Mouse (Mus musculus): Measurements from ENCODE around the gene Epb41l3. TPM values are rescaled to one million over a fixed set of nuclear protein-coding genes. Genes with fewer than 3 reads are reported as not detected.

Epb41l3 gene
- polyA plus RNA-seq, 2 experiments = 102 to 140 TPM

GRCm38 (mm10) chr17:69237172-69237571, 161.7 kb downstream of the Epb41l3 start:
- ATAC-seq (ENCODE audit: low FRiP score, low read depth) (no peak), DNase-seq (ENCODE audit: low spot score) (no peak)
- Histone ChIP-seq H3K9me3 (ENCODE audit: control insufficient read depth, low read length) (no peaks in the 10 kb centered on the region), H3K4me3 (replicated peaks; ENCODE audit: low read length) (no peak overlapping the region), H3K9ac (ENCODE audit: low read depth, low read length, severe bottlenecking) (no peak overlapping the region), H3K36me3 (ENCODE audit: control insufficient read depth, insufficient read depth, low read length) (peaks cover 17% of the 10 kb centered on the region), H3K27me3 (ENCODE audit: control insufficient read depth, insufficient read depth, low read length) (no peaks in the 10 kb centered on the region), H3K4me1 (ENCODE audit: control insufficient read depth, insufficient read depth, low read length) (no peaks in the 10 kb centered on the region), H3K4me2 (replicated peaks; ENCODE audit: low read depth, low read length, severe bottlenecking) (no peak overlapping the region), H3K27ac (replicated peaks; ENCODE audit: low read depth, low read length) (no peak overlapping the region)
- WGBS = 89% methylated on average over 3 of the region's 3 CpGs
- no peak for TF ChIP-seq POLR2A (IDR thresholded peaks at IDR 0.05; ENCODE audit: borderline replicate concordance, extremely low read depth, insufficient read depth, insufficient read length)

DNA sequence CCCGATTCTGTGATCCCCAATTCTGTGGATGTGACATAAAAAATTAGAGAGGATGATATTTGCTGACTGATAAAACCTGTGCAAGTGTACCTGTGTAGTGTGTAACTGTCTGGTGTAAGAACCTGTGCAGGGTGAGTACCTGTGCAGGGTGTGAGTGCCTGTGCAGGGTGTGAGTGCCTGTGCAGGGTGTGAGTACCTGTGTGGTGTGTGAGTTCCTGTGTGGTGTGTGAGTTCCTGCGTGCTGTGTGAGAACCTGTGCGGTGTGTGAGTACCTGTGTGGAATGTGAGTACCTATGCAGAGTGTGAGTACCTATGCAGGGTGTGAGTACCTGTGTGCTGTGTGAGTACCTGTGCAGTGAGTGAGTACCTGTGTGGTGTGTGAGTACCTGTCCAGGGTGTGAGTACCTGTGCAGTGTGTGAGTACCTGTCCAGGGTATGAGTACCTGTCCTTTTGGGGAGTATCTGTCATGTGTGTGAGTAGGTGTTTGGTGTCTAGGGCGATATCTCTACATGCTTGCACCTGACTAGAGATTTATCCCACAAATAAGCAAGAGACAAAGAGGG, 163.4 kb downstream of the Epb41l3 start:
- Histone ChIP-seq H3K4me1 (ENCODE audit: control insufficient read depth, insufficient read depth, low read length) (no peaks in the 10 kb centered on the region), H3K9ac (ENCODE audit: low read depth, low read length, severe bottlenecking) (no peak overlapping the region), H3K9me3 (ENCODE audit: control insufficient read depth, low read length) (no peaks in the 10 kb centered on the region), H3K36me3 (ENCODE audit: control insufficient read depth, insufficient read depth, low read length) (peaks cover 23% of the 10 kb centered on the region), H3K4me3 (replicated peaks; ENCODE audit: low read length) (no peak overlapping the region), H3K27me3 (ENCODE audit: control insufficient read depth, insufficient read depth, low read length) (no peaks in the 10 kb centered on the region), H3K27ac (replicated peaks; ENCODE audit: low read depth, low read length) (no peak overlapping the region), H3K4me2 (replicated peaks; ENCODE audit: low read depth, low read length, severe bottlenecking) (no peak overlapping the region)
- DNase-seq (ENCODE audit: low spot score) = no peak
- ATAC-seq (ENCODE audit: low FRiP score, low read depth) = no peak; the same call in 1 of the 2 replicates
- 93% methylated on average over 4 of the region's 4 CpGs for WGBS
- TF ChIP-seq POLR2A (IDR thresholded peaks at IDR 0.05; ENCODE audit: borderline replicate concordance, extremely low read depth, insufficient read depth, insufficient read length) = no peak

- no peaks in the 10 kb centered on the region for H3K9me3 ChIP-seq (ENCODE audit: control insufficient read depth, low read length)
- H3K4me3 ChIP-seq (replicated peaks; ENCODE audit: low read length) = no peak overlapping the region
- DNase-seq (ENCODE audit: low spot score) = no peak
- peaks cover 29% of the 10 kb centered on the region for H3K36me3 ChIP-seq (ENCODE audit: control insufficient read depth, insufficient read depth, low read length)
- H3K4me2 ChIP-seq (replicated peaks; ENCODE audit: low read depth, low read length, severe bottlenecking) = no peak overlapping the region
- no peaks in the 10 kb centered on the region for H3K4me1 ChIP-seq (ENCODE audit: control insufficient read depth, insufficient read depth, low read length)
- peak; percentile 78 for ATAC-seq (ENCODE audit: low FRiP score, low read depth)
- H3K9ac ChIP-seq (ENCODE audit: low read depth, low read length, severe bottlenecking) = no peak overlapping the region
- TF ChIP-seq POLR2A (IDR thresholded peaks at IDR 0.05; ENCODE audit: borderline replicate concordance, extremely low read depth, insufficient read depth, insufficient read length) = no peak
- WGBS = 60% methylated on average over 6 of the region's 6 CpGs
- no peaks in the 10 kb centered on the region for H3K27me3 ChIP-seq (ENCODE audit: control insufficient read depth, insufficient read depth, low read length)
- H3K27ac ChIP-seq (replicated peaks; ENCODE audit: low read depth, low read length) = no peak overlapping the region
Measured at GRCm38 (mm10) chr17:69239423-69239822, 163.9 kb downstream of the Epb41l3 start.

GRCm38 (mm10) chr17:69255834-69256233, 180.4 kb downstream of the Epb41l3 start:
- WGBS = 68% methylated on average over 9 of the region's 9 CpGs
- H3K4me2 ChIP-seq (replicated peaks; ENCODE audit: low read depth, low read length, severe bottlenecking) = no peak overlapping the region
- no peak for ATAC-seq (ENCODE audit: low FRiP score, low read depth)
- peaks cover 24% of the 10 kb centered on the region for H3K36me3 ChIP-seq (ENCODE audit: control insufficient read depth, insufficient read depth, low read length)
- H3K27ac ChIP-seq (replicated peaks; ENCODE audit: low read depth, low read length) = no peak overlapping the region
- no peak for DNase-seq (ENCODE audit: low spot score)
- TF ChIP-seq POLR2A (IDR thresholded peaks at IDR 0.05; ENCODE audit: borderline replicate concordance, extremely low read depth, insufficient read depth, insufficient read length) = no peak
- H3K9me3 ChIP-seq (ENCODE audit: control insufficient read depth, low read length) = no peaks in the 10 kb centered on the region
- no peak overlapping the region for H3K4me3 ChIP-seq (replicated peaks; ENCODE audit: low read length)
- H3K27me3 ChIP-seq (ENCODE audit: control insufficient read depth, insufficient read depth, low read length) = no peaks in the 10 kb centered on the region
- H3K9ac ChIP-seq (ENCODE audit: low read depth, low read length, severe bottlenecking) = no peak overlapping the region
- 0 out of 2 replicates have a peak, but pooled peaks cover 5% of the 10 kb centered on the region for H3K4me1 ChIP-seq (ENCODE audit: control insufficient read depth, insufficient read depth, low read length)

GRCm38 (mm10) chr17:69256441-69256840, 181.0 kb downstream of the Epb41l3 start:
- H3K4me3 ChIP-seq (replicated peaks; ENCODE audit: low read length) = no peak overlapping the region
- no peaks in the 10 kb centered on the region for H3K9me3 ChIP-seq (ENCODE audit: control insufficient read depth, low read length)
- DNase-seq (ENCODE audit: low spot score) = peak; percentile 52
- TF ChIP-seq POLR2A (IDR thresholded peaks at IDR 0.05; ENCODE audit: borderline replicate concordance, extremely low read depth, insufficient read depth, insufficient read length) = no peak
- H3K4me2 ChIP-seq (replicated peaks; ENCODE audit: low read depth, low read length, severe bottlenecking) = no peak overlapping the region
- H3K4me1 ChIP-seq (ENCODE audit: control insufficient read depth, insufficient read depth, low read length) = 0 out of 2 replicates have a peak, but pooled peaks cover 5% of the 10 kb centered on the region
- H3K27me3 ChIP-seq (ENCODE audit: control insufficient read depth, insufficient read depth, low read length) = no peaks in the 10 kb centered on the region
- H3K9ac ChIP-seq (ENCODE audit: low read depth, low read length, severe bottlenecking) = no peak overlapping the region
- H3K36me3 ChIP-seq (ENCODE audit: control insufficient read depth, insufficient read depth, low read length) = peaks cover 24% of the 10 kb centered on the region
- H3K27ac ChIP-seq (replicated peaks; ENCODE audit: low read depth, low read length) = no peak overlapping the region
- 50% methylated on average over 9 of the region's 9 CpGs for WGBS
- no peak for ATAC-seq (ENCODE audit: low FRiP score, low read depth)

All from limb, embryonic 14.5 days (tissue).